Mouse (Mus musculus): Measurements from ENCODE around the gene Fam241b. TPM values are rescaled to one million over a fixed set of nuclear protein-coding genes. Genes with fewer than 3 reads are reported as not detected.

Gene Fam241b
- total and polyA plus RNA-seq, 3 experiments: 11.2 to 19.0 TPM; not detected in 1

DNA sequence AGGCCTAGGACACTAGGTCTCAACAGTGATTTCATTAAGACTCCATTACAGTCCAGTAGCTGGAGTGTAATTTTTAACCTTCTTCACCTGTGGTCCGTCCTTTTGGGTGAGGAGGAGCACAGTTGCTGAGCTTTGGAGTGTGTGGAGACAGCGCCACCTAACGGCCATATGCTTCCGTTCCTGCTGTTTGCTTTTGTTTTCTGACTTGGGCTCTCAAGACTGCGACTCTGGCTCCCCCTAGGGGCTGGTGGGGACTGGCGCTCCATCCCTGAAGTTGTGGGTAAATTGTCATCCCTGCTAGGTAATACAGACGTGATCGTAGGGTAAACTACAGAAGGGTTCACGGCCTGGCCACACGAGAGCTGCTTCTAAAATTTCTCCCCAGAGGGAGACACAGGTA, 39.3 kb upstream of the Fam241b start:
- peak; percentile 51 for TF ChIP-seq ELF1 (IDR thresholded peaks at IDR 0.05; ENCODE audit: low read depth, low read length)
- TF ChIP-seq ZC3H11A (IDR thresholded peaks at IDR 0.05; ENCODE audit: low read depth, low read length): peak; percentile 75
- TF ChIP-seq MAFK (IDR thresholded peaks at IDR 0.05; ENCODE audit: borderline replicate concordance, low read depth, low read length): no peak
- peak; percentile 93 for TF ChIP-seq SMC3 (IDR thresholded peaks at IDR 0.05; ENCODE audit: low read depth, low read length)
- peak; percentile 19; the same call in 1 of the 2 replicates for TF ChIP-seq ZNF384 (IDR thresholded peaks at IDR 0.05; ENCODE audit: low read depth, low read length)
- TF ChIP-seq CHD1 (IDR thresholded peaks at IDR 0.05; ENCODE audit: low read depth, low read length): no peak
- TF ChIP-seq CTCF (IDR thresholded peaks at IDR 0.05 in 2 of 3, conservative IDR thresholded peaks at IDR 0.05 in 1 of 3; ENCODE audit: control insufficient read depth in 1 of 3, insufficient read depth in 1 of 3, low read depth in 2 of 3, low read length in 3 of 3, poor library complexity in 1 of 3, severe bottlenecking in 1 of 3): peak; percentile 97 to 100 (median 98)
- TF ChIP-seq MAZ (IDR thresholded peaks at IDR 0.05; ENCODE audit: low read depth, low read length): 0 out of 2 replicates have a peak, but pooled peaks have one; percentile 50
- TF ChIP-seq BHLHE40 (IDR thresholded peaks at IDR 0.05; ENCODE audit: borderline replicate concordance, low read depth, low read length): peak; percentile 38; the same call in 1 of the 2 replicates
- peak; percentile 21; the same call in 1 of the 2 replicates for TF ChIP-seq SIN3A (IDR thresholded peaks at IDR 0.05; ENCODE audit: low read length)
- peak; percentile 96 for TF ChIP-seq RAD21 (IDR thresholded peaks at IDR 0.05; ENCODE audit: low read depth, low read length)
- H3K4me1 ChIP-seq (ENCODE audit: control insufficient read depth in 1 of 2, insufficient read depth in 2 of 2, low read length in 2 of 2): no peaks in the 10 kb centered on the region

DNA sequence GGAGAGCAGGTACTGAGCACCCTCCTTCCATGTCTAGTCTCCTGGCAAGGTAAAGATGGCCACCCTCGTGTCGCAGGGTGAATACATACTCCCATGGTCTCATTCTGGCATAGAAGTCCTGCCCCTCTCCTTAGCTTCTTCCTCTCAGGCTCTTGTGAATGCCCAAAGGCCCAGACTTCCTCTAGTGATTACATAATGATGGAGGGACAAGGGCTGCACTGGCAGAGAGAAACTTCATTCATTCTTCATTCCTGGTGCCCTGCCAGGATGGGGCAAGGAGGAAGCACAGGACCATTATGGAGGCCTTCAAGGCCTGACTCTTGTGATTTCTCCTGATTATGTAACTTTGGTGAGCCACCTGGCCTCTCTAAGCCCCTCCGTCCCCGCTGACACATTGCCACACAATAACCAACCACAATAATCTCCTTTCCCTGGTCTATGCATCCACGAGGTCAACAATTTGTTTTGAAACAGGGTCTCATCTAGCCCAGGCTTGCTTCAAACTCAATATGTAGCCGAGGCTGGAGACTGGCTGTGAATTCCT, 38.8 kb upstream of the Fam241b start:
- TF ChIP-seq NELFE (IDR thresholded peaks at IDR 0.05; ENCODE audit: low read depth, low read length) (no peak), MXI1 (IDR thresholded peaks at IDR 0.05; ENCODE audit: low read depth, low read length) (no peak), CTCF (IDR thresholded peaks at IDR 0.05 in 2 of 3, conservative IDR thresholded peaks at IDR 0.05 in 1 of 3; ENCODE audit: control insufficient read depth in 1 of 3, insufficient read depth in 1 of 3, low read depth in 2 of 3, low read length in 3 of 3, poor library complexity in 1 of 3, severe bottlenecking in 1 of 3) (no peak), POLR2AphosphoS5 (IDR thresholded peaks at IDR 0.05; ENCODE audit: borderline replicate concordance, low read depth, low read length) (no peak)
- Histone ChIP-seq H3K9me3 (replicated peaks; ENCODE audit: insufficient read depth, low read length) (no peaks in the 10 kb centered on the region), H3K27ac (ENCODE audit: control insufficient read depth, low read depth, low read length) (no peak overlapping the region), H3K36me3 (ENCODE audit: control insufficient read depth in 1 of 2, insufficient read depth in 2 of 2, low read length in 2 of 2) (no peaks in the 10 kb centered on the region), H3K9ac (ENCODE audit: control insufficient read depth, low read depth, low read length, poor library complexity, severe bottlenecking) (no peak overlapping the region), H3K27me3 (ENCODE audit: control insufficient read depth in 1 of 2, insufficient read depth in 2 of 2, low read length in 2 of 2) (no peaks in the 10 kb centered on the region), H3K79me2 (ENCODE audit: control insufficient read depth, insufficient read depth, low read length, poor library complexity) (no peaks in the 10 kb centered on the region), H3K4me3 (ENCODE audit: control insufficient read depth in 1 of 2, insufficient read depth in 1 of 2, low read depth in 2 of 2, low read length in 2 of 2) (no peak overlapping the region), H3K4me1 (ENCODE audit: control insufficient read depth in 1 of 2, insufficient read depth in 2 of 2, low read length in 2 of 2) (no peaks in the 10 kb centered on the region)
- DNase-seq (ENCODE audit: low read depth, low spot score): no peak

More for the DNA sequence above, 39.3 kb upstream of the Fam241b start:
- DNase-seq (ENCODE audit: low read depth, low spot score): peak; percentile 95
- Histone ChIP-seq H3K27me3 (ENCODE audit: control insufficient read depth in 1 of 2, insufficient read depth in 2 of 2, low read length in 2 of 2) (no peaks in the 10 kb centered on the region), H3K79me2 (ENCODE audit: control insufficient read depth, insufficient read depth, low read length, poor library complexity) (no peaks in the 10 kb centered on the region), H3K27ac (ENCODE audit: control insufficient read depth, low read depth, low read length) (no peak overlapping the region), H3K36me3 (ENCODE audit: control insufficient read depth in 1 of 2, insufficient read depth in 2 of 2, low read length in 2 of 2) (no peaks in the 10 kb centered on the region), H3K9me3 (replicated peaks; ENCODE audit: insufficient read depth, low read length) (no peaks in the 10 kb centered on the region), H3K4me3 (ENCODE audit: control insufficient read depth in 1 of 2, insufficient read depth in 1 of 2, low read depth in 2 of 2, low read length in 2 of 2) (no peak overlapping the region), H3K9ac (ENCODE audit: control insufficient read depth, low read depth, low read length, poor library complexity, severe bottlenecking) (no peak overlapping the region)

GRCm38 (mm10) chr10:62181701-62182100, 38.0 kb upstream of the Fam241b start:
- no peaks in the 10 kb centered on the region for H3K4me1 ChIP-seq (ENCODE audit: control insufficient read depth in 1 of 2, insufficient read depth in 2 of 2, low read length in 2 of 2)
- TF ChIP-seq GABPA (IDR thresholded peaks at IDR 0.05; ENCODE audit: low read depth, low read length): no peak
- peak; percentile 72 for TF ChIP-seq USF1 (IDR thresholded peaks at IDR 0.05; ENCODE audit: low read depth, low read length)

More at GRCm38 (mm10) chr10:62181701-62182100, 38.0 kb upstream of the Fam241b start:
- H3K4me3 ChIP-seq (ENCODE audit: control insufficient read depth in 1 of 2, insufficient read depth in 1 of 2, low read depth in 2 of 2, low read length in 2 of 2): no peak overlapping the region
- no peaks in the 10 kb centered on the region for H3K36me3 ChIP-seq (ENCODE audit: control insufficient read depth in 1 of 2, insufficient read depth in 2 of 2, low read length in 2 of 2)
- H3K79me2 ChIP-seq (ENCODE audit: control insufficient read depth, insufficient read depth, low read length, poor library complexity): no peaks in the 10 kb centered on the region
- H3K9ac ChIP-seq (ENCODE audit: control insufficient read depth, low read depth, low read length, poor library complexity, severe bottlenecking): no peak overlapping the region
- no peaks in the 10 kb centered on the region for H3K9me3 ChIP-seq (replicated peaks; ENCODE audit: insufficient read depth, low read length)
- DNase-seq (ENCODE audit: low read depth, low spot score): no peak
- H3K27ac ChIP-seq (ENCODE audit: control insufficient read depth, low read depth, low read length): no peak overlapping the region
- no peaks in the 10 kb centered on the region for H3K27me3 ChIP-seq (ENCODE audit: control insufficient read depth in 1 of 2, insufficient read depth in 2 of 2, low read length in 2 of 2)
